Comparison of ENCODE assay signal across 8 mouse cellular contexts in genomic region chr1:79762282-79763250, GRCm38 (mm10). TPM values are rescaled to one million over a fixed set of nuclear protein-coding genes. Genes with fewer than 3 reads are reported as not detected.
DNase-seq lines count a peak whose midpoint lies in the region; ATAC-seq and TF ChIP-seq lines count a peak whose summit lies in the region.

No protein-coding gene starts in this region.

- peaks cover 10% of the 10 kb centered on the region for H3K4me1 ChIP-seq in testis, adult 2 months (ENCODE audit: control insufficient read depth, insufficient read depth, low read length)
- peaks cover 6% of the 10 kb centered on the region; the same call in 1 of the 2 replicates for H3K4me1 ChIP-seq in embryonic facial prominence, embryonic 14.5 days (ENCODE audit: control insufficient read depth, insufficient read depth, low read length)
- H3K4me1 ChIP-seq in intestine, embryonic 14.5 days (replicated peaks; ENCODE audit: control insufficient read depth, insufficient read depth, low read length): peaks cover 6% of the 10 kb centered on the region; the same call in 1 of the 2 replicates
- peaks cover 34% of the 10 kb centered on the region for H3K4me1 ChIP-seq in midbrain, embryonic 16.5 days (ENCODE audit: control insufficient read depth, insufficient read depth, low read length)

- WGBS in embryonic facial prominence, embryonic 14.5 days: 51% methylated on average over 16 of the region's 16 CpGs
- WGBS in intestine, embryonic 14.5 days: 52% methylated on average over 16 of the region's 16 CpGs
- WGBS in midbrain, embryonic 16.5 days: 60% methylated on average over 16 of the region's 16 CpGs

- no peak overlapping the region for H3K27ac ChIP-seq in testis, adult 2 months (ENCODE audit: control insufficient read depth, insufficient read depth, low read depth, low read length)
- H3K27ac ChIP-seq in embryonic facial prominence, embryonic 14.5 days (replicated peaks; ENCODE audit: low read depth, low read length): no peak overlapping the region
- no peak overlapping the region for H3K27ac ChIP-seq in intestine, embryonic 14.5 days (ENCODE audit: low read depth)
- H3K27ac ChIP-seq in midbrain, embryonic 16.5 days (ENCODE audit: low read length): peak overlapping the region; percentile 60

- no peaks in the 10 kb centered on the region for H3K27me3 ChIP-seq in testis, adult 2 months (ENCODE audit: control insufficient read depth, insufficient read depth, low read length)
- H3K27me3 ChIP-seq in embryonic facial prominence, embryonic 14.5 days (replicated peaks; ENCODE audit: control insufficient read depth, insufficient read depth, low read length): no peaks in the 10 kb centered on the region
- H3K27me3 ChIP-seq in intestine, embryonic 14.5 days (replicated peaks; ENCODE audit: control insufficient read depth, insufficient read depth, low read length): no peaks in the 10 kb centered on the region
- no peaks in the 10 kb centered on the region for H3K27me3 ChIP-seq in midbrain, embryonic 16.5 days (ENCODE audit: control insufficient read depth, insufficient read depth, low read depth, low read length)

- peak overlapping the region; percentile 69 for H3K4me2 ChIP-seq in embryonic facial prominence, embryonic 14.5 days (ENCODE audit: low read depth, low read length)
- H3K4me2 ChIP-seq in intestine, embryonic 14.5 days (ENCODE audit: low read length): peak overlapping the region; percentile 81
- peak overlapping the region; percentile 98 for H3K4me2 ChIP-seq in midbrain, embryonic 16.5 days (ENCODE audit: low read length)

- TF ChIP-seq POLR2A in testis, adult 2 months (IDR thresholded peaks at IDR 0.05; ENCODE audit: control insufficient read depth, low read depth, low read length): no peak

- intact Hi-C loops in gastrocnemius, postnatal 14 days (cut with DNase I; ENCODE audit: low total_unique reads): no loop called here

- no peak for TF ChIP-seq CTCF in testis, adult 2 months (IDR thresholded peaks at IDR 0.05; ENCODE audit: control insufficient read depth, insufficient read depth, insufficient replicate concordance, low read depth, low read length)

- ATAC-seq in embryonic facial prominence, embryonic 14.5 days (ENCODE audit: low read depth): no peak
- no peak for ATAC-seq in intestine, embryonic 14.5 days (replicated peaks; ENCODE audit: low FRiP score, low TSS enrichment, low read depth)
- peak; percentile 6 for ATAC-seq in midbrain, embryonic 16.5 days

- no peaks in the 10 kb centered on the region for H3K9me3 ChIP-seq in embryonic facial prominence, embryonic 14.5 days (ENCODE audit: control insufficient read depth, low read length)
- H3K9me3 ChIP-seq in intestine, embryonic 14.5 days (ENCODE audit: control insufficient read depth, low read length): no peaks in the 10 kb centered on the region
- H3K9me3 ChIP-seq in midbrain, embryonic 16.5 days (replicated peaks; ENCODE audit: control insufficient read depth, low read length, poor library complexity, severe bottlenecking): no peaks in the 10 kb centered on the region

- no peak overlapping the region for H3K9ac ChIP-seq in embryonic facial prominence, embryonic 14.5 days (ENCODE audit: low read depth, low read length)
- no peak overlapping the region for H3K9ac ChIP-seq in intestine, embryonic 14.5 days (ENCODE audit: low read length)
- H3K9ac ChIP-seq in midbrain, embryonic 16.5 days (ENCODE audit: low read depth, low read length): peak overlapping the region; percentile 92; the same call in 1 of the 2 replicates

- no peak for DNase-seq in testis, postnatal 10 days (ENCODE audit: low spot score)
- DNase-seq in embryonic facial prominence, embryonic 14.5 days (ENCODE audit: low spot score): peak; percentile 12
- DNase-seq in intestine, embryonic 14.5 days (ENCODE audit: low spot score): no peak
- DNase-seq in gastrocnemius, postnatal 14 days: no peak
- DNase-seq in ovary, postnatal 14 days (ENCODE audit: low spot score): no peak
- no peak for DNase-seq in layer of hippocampus, postnatal 10 days (ENCODE audit: low spot score in 2 of 2)

- 0 out of 2 replicates have a peak overlapping the region, but pooled peaks have one; percentile 18 for H3K4me3 ChIP-seq in testis, adult 2 months (ENCODE audit: control insufficient read depth, low read depth, low read length)
- peak overlapping the region; percentile 94 for H3K4me3 ChIP-seq in embryonic facial prominence, embryonic 14.5 days (ENCODE audit: low read depth, low read length)
- H3K4me3 ChIP-seq in intestine, embryonic 14.5 days (ENCODE audit: low read depth, low read length): peak overlapping the region; percentile 67; the same call in 1 of the 2 replicates
- peak overlapping the region; percentile 84 for H3K4me3 ChIP-seq in midbrain, embryonic 16.5 days (ENCODE audit: low read depth, low read length)

- H3K36me3 ChIP-seq in testis, adult 2 months (ENCODE audit: control insufficient read depth, insufficient read depth, low read length): no peaks in the 10 kb centered on the region
- no peaks in the 10 kb centered on the region for H3K36me3 ChIP-seq in embryonic facial prominence, embryonic 14.5 days (ENCODE audit: control insufficient read depth, insufficient read depth, low read length)
- no peaks in the 10 kb centered on the region for H3K36me3 ChIP-seq in intestine, embryonic 14.5 days (ENCODE audit: control insufficient read depth, insufficient read depth, low read length)
- no peaks in the 10 kb centered on the region for H3K36me3 ChIP-seq in midbrain, embryonic 16.5 days (ENCODE audit: control insufficient read depth, insufficient read depth, low read length)

RNA-seq across cellular contexts. Expression of gene Mrpl44, which starts 13.3 kb away (rescaled TPM):
- 5.0 and 5.3 TPM in 2 replicates for polyA plus RNA-seq in testis, adult 2 months (2012; rRNA removed)
- polyA plus RNA-seq in embryonic facial prominence, embryonic 14.5 days (2014; fragmentation: Nextera tagmentation; extraction: Ambion mirVana): 37.4 and 43.4 TPM in 2 replicates
- polyA plus RNA-seq in intestine, embryonic 14.5 days (2014; fragmentation: Nextera tagmentation; extraction: Ambion mirVana): 51.1 and 52.9 TPM in 2 replicates
- polyA plus RNA-seq in midbrain, embryonic 16.5 days (2015; fragmentation: Nextera tagmentation; extraction: Ambion mirVana): 41.8 and 42.9 TPM in 2 replicates
- 10 to 100 TPM; 35.5 to 36.4 TPM for total RNA-seq in gastrocnemius, postnatal 14 days (2021)
- total RNA-seq in layer of hippocampus, postnatal 10 days (2021): 10 to 100 TPM; 21.8 to 22.5 TPM

RNA-seq across cellular contexts. Expression of gene Wdfy1, which starts 13.4 kb away (rescaled TPM):
- 384 and 400 TPM in 2 replicates for polyA plus RNA-seq in testis, adult 2 months (2012; rRNA removed)
- polyA plus RNA-seq in embryonic facial prominence, embryonic 14.5 days (2014; fragmentation: Nextera tagmentation; extraction: Ambion mirVana): 42.6 and 45.4 TPM in 2 replicates
- polyA plus RNA-seq in intestine, embryonic 14.5 days (2014; fragmentation: Nextera tagmentation; extraction: Ambion mirVana): 36.8 and 39.4 TPM in 2 replicates
- polyA plus RNA-seq in midbrain, embryonic 16.5 days (2015; fragmentation: Nextera tagmentation; extraction: Ambion mirVana): 137 and 149 TPM in 2 replicates
- total RNA-seq in gastrocnemius, postnatal 14 days (2021): 10 to 100 TPM; 10.5 to 13.5 TPM
- 10 to 100 TPM; 37.5 to 39.9 TPM for total RNA-seq in layer of hippocampus, postnatal 10 days (2021)

Comparison
In these comparisons a context has a peak if more than half of its experiments do, and no peak if none do; other contexts are left out.
1. H3K4me3 ChIP-seq: peak in every context shown above with its lines; median percentile 94 in embryonic facial prominence, embryonic 14.5 days; 84 in midbrain, embryonic 16.5 days; 67 in intestine, embryonic 14.5 days; 18 in testis, adult 2 months.